Mouse (Mus musculus): ENCODE results near the gene Ireb2. TPM values are rescaled to one million over a fixed set of nuclear protein-coding genes. Genes with fewer than 3 reads are reported as not detected.
"Not testable (repeated sequence)": the region's sequence is repeated elsewhere in the genome, so short reads cannot be mapped to it uniquely, and the experiment has no call there.

Gene Ireb2
- polyA plus RNA-seq, 1 experiment = 36.4 TPM

DNA sequence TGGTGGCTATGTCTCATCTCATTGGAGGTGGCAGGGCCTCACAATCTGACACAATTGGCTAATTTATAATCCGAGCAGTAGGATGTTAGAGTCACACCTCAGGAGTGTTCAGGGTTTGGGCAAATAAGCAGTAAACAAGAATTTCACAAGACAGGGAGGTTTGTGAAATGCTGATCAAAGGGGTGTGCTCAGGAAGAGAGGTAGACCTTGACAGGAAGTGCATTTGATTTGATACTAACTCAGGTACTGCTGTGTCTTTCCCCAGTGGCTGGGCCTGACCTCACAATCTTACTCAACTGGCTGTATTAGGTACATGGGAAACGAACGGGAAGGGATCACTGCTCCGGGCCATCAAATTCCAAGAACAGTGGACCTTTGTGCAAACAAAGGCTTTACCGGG lies 21.3 kb upstream of the Ireb2 start:
- TF ChIP-seq POLR2A (IDR thresholded peaks at IDR 0.05; ENCODE audit: borderline replicate concordance, low read depth, low read length) = no peak
- no peak for TF ChIP-seq CTCF (IDR thresholded peaks at IDR 0.05; ENCODE audit: low read depth, low read length)
- Histone ChIP-seq H3K4me1 (ENCODE audit: control insufficient read depth, insufficient read depth, low read length) (no peaks in the 10 kb centered on the region), H3K4me3 (ENCODE audit: insufficient read depth, low read length) (no peak overlapping the region), H3K27ac (ENCODE audit: insufficient read depth, low read depth, low read length) (no peak overlapping the region)

DNA sequence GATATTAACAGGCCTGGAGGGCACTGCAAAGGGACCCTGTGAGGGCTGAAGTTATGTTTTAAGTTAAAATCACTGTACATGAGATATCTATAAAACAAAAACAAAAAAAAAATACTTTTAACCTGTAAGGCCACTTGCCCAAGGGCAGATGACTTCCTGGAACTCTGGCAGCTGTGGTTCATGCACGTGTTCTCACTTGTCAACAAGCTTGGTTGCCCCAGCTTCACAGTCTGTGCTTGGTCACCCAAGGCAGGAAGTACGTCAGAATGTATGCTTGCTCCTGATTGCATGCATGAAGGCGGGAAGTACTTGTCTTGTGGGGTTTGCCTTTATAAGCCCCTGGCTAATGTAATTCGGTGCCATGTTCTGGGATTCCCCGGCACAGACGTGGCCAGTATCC lies 19.7 kb upstream of the Ireb2 start:
- Histone ChIP-seq H3K27ac (ENCODE audit: insufficient read depth, low read depth, low read length) (no peak overlapping the region), H3K4me1 (ENCODE audit: control insufficient read depth, insufficient read depth, low read length) (no peaks in the 10 kb centered on the region), H3K4me3 (ENCODE audit: insufficient read depth, low read length) (no peak overlapping the region)
- TF ChIP-seq CTCF (IDR thresholded peaks at IDR 0.05; ENCODE audit: low read depth, low read length) (no peak), POLR2A (IDR thresholded peaks at IDR 0.05; ENCODE audit: borderline replicate concordance, low read depth, low read length) (no peak)

GRCm38 (mm10) chr9:54844556-54845176 lies 18.9 kb upstream of the Ireb2 start:
- H3K27ac ChIP-seq (ENCODE audit: insufficient read depth, low read depth, low read length) = no peak overlapping the region
- no peak for TF ChIP-seq POLR2A (IDR thresholded peaks at IDR 0.05; ENCODE audit: borderline replicate concordance, low read depth, low read length)
- no peak for TF ChIP-seq CTCF (IDR thresholded peaks at IDR 0.05; ENCODE audit: low read depth, low read length)
- H3K4me3 ChIP-seq (ENCODE audit: insufficient read depth, low read length) = no peak overlapping the region
- no peaks in the 10 kb centered on the region for H3K4me1 ChIP-seq (ENCODE audit: control insufficient read depth, insufficient read depth, low read length)

DNA sequence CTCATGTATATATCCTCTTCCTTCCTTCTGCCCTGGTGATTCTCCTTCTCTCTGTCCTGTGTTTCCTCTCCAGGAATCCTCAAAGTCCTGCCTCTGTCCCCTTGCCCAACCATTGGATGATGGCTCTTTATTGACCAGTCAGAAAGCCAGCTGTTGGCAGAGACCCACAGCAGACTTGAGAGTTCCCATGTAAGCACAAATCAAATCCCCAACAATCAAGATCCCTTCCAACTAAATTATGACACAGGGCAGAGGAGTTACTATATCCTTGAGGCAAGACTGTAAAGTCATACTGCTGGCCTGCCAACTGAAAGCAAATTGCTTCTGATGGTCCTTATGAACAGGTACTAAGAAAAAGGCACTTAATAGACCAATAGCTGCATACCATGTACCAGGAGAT lies 15.4 kb upstream of the Ireb2 start:
- Histone ChIP-seq H3K27ac (ENCODE audit: insufficient read depth, low read depth, low read length) (no peak overlapping the region), H3K4me1 (ENCODE audit: control insufficient read depth, insufficient read depth, low read length) (no peaks in the 10 kb centered on the region)
- TF ChIP-seq CTCF (IDR thresholded peaks at IDR 0.05; ENCODE audit: low read depth, low read length) (no peak), POLR2A (IDR thresholded peaks at IDR 0.05; ENCODE audit: borderline replicate concordance, low read depth, low read length) (no peak)

DNA sequence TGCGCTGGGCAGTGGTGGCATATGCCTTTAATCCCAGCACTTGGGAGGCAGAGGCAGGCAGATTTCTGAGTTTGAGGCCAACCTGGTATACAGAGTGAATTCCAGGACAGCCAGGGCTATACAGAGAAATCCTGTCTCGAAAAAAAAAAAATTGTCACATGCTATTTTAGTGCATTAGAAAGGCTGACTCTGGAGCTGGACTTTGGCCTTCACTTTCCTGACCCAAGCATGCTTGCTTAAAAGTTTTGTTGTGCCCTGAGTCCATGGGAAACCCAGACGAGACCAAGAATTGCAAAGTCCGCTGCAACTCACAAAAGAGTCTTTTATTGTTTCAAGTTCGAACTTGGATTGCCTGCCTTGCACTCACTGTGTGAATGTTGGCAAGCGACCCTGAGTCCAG lies 10.6 kb upstream of the Ireb2 start:
- not testable (repeated sequence) for H3K27ac ChIP-seq (ENCODE audit: insufficient read depth, low read depth, low read length); H3K4me1 ChIP-seq (ENCODE audit: control insufficient read depth, insufficient read depth, low read length); H3K4me3 ChIP-seq (ENCODE audit: insufficient read depth, low read length)

More for the DNA sequence above, 15.4 kb upstream of the Ireb2 start:
- H3K4me3 ChIP-seq (ENCODE audit: insufficient read depth, low read length) = no peak overlapping the region

GRCm38 (mm10) chr9:54853619-54854018 lies 10.0 kb upstream of the Ireb2 start:
- TF ChIP-seq CTCF (IDR thresholded peaks at IDR 0.05; ENCODE audit: low read depth, low read length) (no peak), POLR2A (IDR thresholded peaks at IDR 0.05; ENCODE audit: borderline replicate concordance, low read depth, low read length) (no peak)
- Histone ChIP-seq H3K27ac (ENCODE audit: insufficient read depth, low read depth, low read length) (no peak overlapping the region), H3K4me3 (ENCODE audit: insufficient read depth, low read length) (no peak overlapping the region), H3K4me1 (ENCODE audit: control insufficient read depth, insufficient read depth, low read length) (no peaks in the 10 kb centered on the region)

GRCm38 (mm10) chr9:54855638-54856037 lies 8.0 kb upstream of the Ireb2 start:
- Histone ChIP-seq H3K4me3 (ENCODE audit: insufficient read depth, low read length) (no peak overlapping the region), H3K27ac (ENCODE audit: insufficient read depth, low read depth, low read length) (no peak overlapping the region), H3K4me1 (ENCODE audit: control insufficient read depth, insufficient read depth, low read length) (no peaks in the 10 kb centered on the region)
- TF ChIP-seq CTCF (IDR thresholded peaks at IDR 0.05; ENCODE audit: low read depth, low read length) (no peak), POLR2A (IDR thresholded peaks at IDR 0.05; ENCODE audit: borderline replicate concordance, low read depth, low read length) (no peak)

- no peak overlapping the region for H3K27ac ChIP-seq (ENCODE audit: insufficient read depth, low read depth, low read length)
- H3K4me3 ChIP-seq (ENCODE audit: insufficient read depth, low read length) = no peak overlapping the region
- TF ChIP-seq CTCF (IDR thresholded peaks at IDR 0.05; ENCODE audit: low read depth, low read length) (no peak), POLR2A (IDR thresholded peaks at IDR 0.05; ENCODE audit: borderline replicate concordance, low read depth, low read length) (no peak)
- no peaks in the 10 kb centered on the region for H3K4me1 ChIP-seq (ENCODE audit: control insufficient read depth, insufficient read depth, low read length)
Measured at GRCm38 (mm10) chr9:54856121-54856520, 7.5 kb upstream of the Ireb2 start.

GRCm38 (mm10) chr9:54857474-54857873 lies 6.1 kb upstream of the Ireb2 start:
- H3K4me3 ChIP-seq (ENCODE audit: insufficient read depth, low read length) = no peak overlapping the region
- no peak for TF ChIP-seq POLR2A (IDR thresholded peaks at IDR 0.05; ENCODE audit: borderline replicate concordance, low read depth, low read length)
- TF ChIP-seq CTCF (IDR thresholded peaks at IDR 0.05; ENCODE audit: low read depth, low read length) = no peak
- no peak overlapping the region for H3K27ac ChIP-seq (ENCODE audit: insufficient read depth, low read depth, low read length)
- no peaks in the 10 kb centered on the region for H3K4me1 ChIP-seq (ENCODE audit: control insufficient read depth, insufficient read depth, low read length)

DNA sequence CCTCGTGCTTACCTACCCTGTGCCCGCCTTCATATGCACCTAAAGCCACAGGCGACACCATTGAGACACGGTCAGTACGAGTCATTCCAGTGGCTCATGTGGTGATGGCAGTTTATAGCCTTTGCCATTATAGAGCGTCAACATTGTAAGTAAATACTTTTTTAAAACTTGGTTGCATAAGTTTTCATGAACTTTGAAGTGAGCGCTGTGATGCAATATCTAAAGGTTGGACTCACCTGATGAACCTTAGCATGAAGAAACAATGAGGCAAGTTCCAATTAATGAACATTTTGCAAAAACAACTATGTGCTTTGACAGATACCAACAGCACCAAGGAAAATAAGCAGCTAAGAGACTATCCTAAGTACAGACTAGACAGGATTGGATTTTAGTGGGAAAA lies 3.1 kb upstream of the Ireb2 start:
- TF ChIP-seq CTCF (IDR thresholded peaks at IDR 0.05; ENCODE audit: low read depth, low read length) (no peak), POLR2A (IDR thresholded peaks at IDR 0.05; ENCODE audit: borderline replicate concordance, low read depth, low read length) (no peak)
- H3K4me1 ChIP-seq (ENCODE audit: control insufficient read depth, insufficient read depth, low read length) = peaks cover 6% of the 10 kb centered on the region
- H3K4me3 ChIP-seq (ENCODE audit: insufficient read depth, low read length) = no peak overlapping the region
- H3K27ac ChIP-seq (ENCODE audit: insufficient read depth, low read depth, low read length) = no peak overlapping the region

GRCm38 (mm10) chr9:54878759-54879158 lies 15.2 kb downstream of the Ireb2 start:
- no peak overlapping the region for H3K4me3 ChIP-seq (ENCODE audit: insufficient read depth, low read length)
- H3K27ac ChIP-seq (ENCODE audit: insufficient read depth, low read depth, low read length) = no peak overlapping the region
- no peaks in the 10 kb centered on the region for H3K4me1 ChIP-seq (ENCODE audit: control insufficient read depth, insufficient read depth, low read length)
- TF ChIP-seq CTCF (IDR thresholded peaks at IDR 0.05; ENCODE audit: low read depth, low read length) = no peak
